Mouse (Mus musculus) mammary gland, adult 2 months (tissue): ENCODE results near the gene Olfr1221. TPM values are rescaled to one million over a fixed set of nuclear protein-coding genes. Genes with fewer than 3 reads are reported as not detected.

Experiments
- polyA plus RNA-seq: library from polyadenylated mRNA; depleted of rRNA; stranded (reverse); fragments of >200 nt; gene quantifications from 2 replicates; pipeline ENCODE4 v1.2.3, GENCODE M21; 2012; ENCODE audit warnings: low replicate concordance; rRNA removed

Gene Olfr1221
- polyA plus RNA-seq, result not detected in 2 replicates

GRCm38 (mm10) chr2:89117183-89117582, at the start of gene Olfr1221:
Olfr1221 (minus strand) TSS chr2:89117283.

GRCm38 (mm10) chr2:89163991-89164390, 46.9 kb upstream of the Olfr1221 start, which contains the start of gene Olfr1224-ps1:
Olfr1224-ps1 (minus strand) TSS chr2:89164091.

GRCm38 (mm10) chr2:89151460-89151859, 34.4 kb upstream of the Olfr1221 start, which contains the start of gene Olfr1223:
Olfr1223 (minus strand) TSS chr2:89151560.

GRCm38 (mm10) chr2:89132954-89133353, 15.9 kb upstream of the Olfr1221 start, which contains the start of gene Olfr1222:
Olfr1222 (minus strand) TSS chr2:89133054.

GRCm38 (mm10) chr2:89106735-89107134, 10.3 kb downstream of the Olfr1221 start, which contains the start of gene Olfr1220:
Olfr1220 (minus strand) TSS chr2:89106835.

GRCm38 (mm10) chr2:89083413-89083812, 33.7 kb downstream of the Olfr1221 start, which contains the start of gene Olfr1219:
Olfr1219 (minus strand) TSS chr2:89083513.

GRCm38 (mm10) chr2:89061087-89061486, 56.0 kb downstream of the Olfr1221 start, which contains the start of gene Olfr1218:
Olfr1218 (minus strand) TSS chr2:89061187.

Other genes with a start within 250 kb of the Olfr1221 start
- gene Olfr1208, start 215.0 kb downstream of the Olfr1221 start, polyA plus RNA-seq, result not detected in 2 replicates
- gene Olfr1209, start 202.1 kb downstream of the Olfr1221 start, polyA plus RNA-seq, result not detected in 2 replicates
- not detected in 2 replicates for gene Olfr1211, start 179.2 kb downstream of the Olfr1221 start, polyA plus RNA-seq
- gene Olfr1212, start 163.3 kb downstream of the Olfr1221 start, polyA plus RNA-seq, result not detected in 2 replicates
- gene Gm13762, start 137.0 kb downstream of the Olfr1221 start, polyA plus RNA-seq, result not detected in 2 replicates
- not detected in 2 replicates for gene Olfr1214, start 124.6 kb downstream of the Olfr1221 start, polyA plus RNA-seq
- gene Olfr1215, start 110.3 kb downstream of the Olfr1221 start, polyA plus RNA-seq, result not detected in 2 replicates
- not detected in 2 replicates for gene Olfr1216, start 98.9 kb downstream of the Olfr1221 start, polyA plus RNA-seq
- not detected in 2 replicates for gene Olfr1217, start 85.2 kb downstream of the Olfr1221 start, polyA plus RNA-seq
- not detected in 2 replicates for gene Olfr1218, start 56.1 kb downstream of the Olfr1221 start, polyA plus RNA-seq
- gene Olfr1219, start 33.8 kb downstream of the Olfr1221 start, polyA plus RNA-seq, result not detected in 2 replicates
- not detected in 2 replicates for gene Olfr1220, start 10.4 kb downstream of the Olfr1221 start, polyA plus RNA-seq
- gene Olfr1222, start 15.8 kb upstream of the Olfr1221 start, polyA plus RNA-seq, result not detected in 2 replicates
- not detected in 2 replicates for gene Olfr1223, start 34.3 kb upstream of the Olfr1221 start, polyA plus RNA-seq
- not detected in 2 replicates for gene Olfr1224-ps1, start 46.8 kb upstream of the Olfr1221 start, polyA plus RNA-seq
- gene Olfr1225, start 57.4 kb upstream of the Olfr1221 start, polyA plus RNA-seq, result not detected in 2 replicates
- gene Olfr1226, start 82.8 kb upstream of the Olfr1221 start, polyA plus RNA-seq, result not detected in 2 replicates
- not detected in 2 replicates for gene Olfr1228, start 136.8 kb upstream of the Olfr1221 start, polyA plus RNA-seq
- gene Olfr1229, start 170.7 kb upstream of the Olfr1221 start, polyA plus RNA-seq, result not detected in 2 replicates
- not detected in 2 replicates for gene Olfr1230, start 180.0 kb upstream of the Olfr1221 start, polyA plus RNA-seq
- not detected in 2 replicates for gene Olfr1231, start 189.8 kb upstream of the Olfr1221 start, polyA plus RNA-seq
- gene Olfr1232, start 212.4 kb upstream of the Olfr1221 start, polyA plus RNA-seq, result not detected in 2 replicates
- gene Olfr1233, start 225.1 kb upstream of the Olfr1221 start, polyA plus RNA-seq, result not detected in 2 replicates
- not detected in 2 replicates for gene Olfr1234, start 247.6 kb upstream of the Olfr1221 start, polyA plus RNA-seq